Mouse (Mus musculus): ENCODE data around the gene Tpra1. TPM values are rescaled to one million over a fixed set of nuclear protein-coding genes. Genes with fewer than 3 reads are reported as not detected.

Tpra1 gene
- polyA plus RNA-seq, 1 experiment from 2014 or later = 75.1 TPM

DNA sequence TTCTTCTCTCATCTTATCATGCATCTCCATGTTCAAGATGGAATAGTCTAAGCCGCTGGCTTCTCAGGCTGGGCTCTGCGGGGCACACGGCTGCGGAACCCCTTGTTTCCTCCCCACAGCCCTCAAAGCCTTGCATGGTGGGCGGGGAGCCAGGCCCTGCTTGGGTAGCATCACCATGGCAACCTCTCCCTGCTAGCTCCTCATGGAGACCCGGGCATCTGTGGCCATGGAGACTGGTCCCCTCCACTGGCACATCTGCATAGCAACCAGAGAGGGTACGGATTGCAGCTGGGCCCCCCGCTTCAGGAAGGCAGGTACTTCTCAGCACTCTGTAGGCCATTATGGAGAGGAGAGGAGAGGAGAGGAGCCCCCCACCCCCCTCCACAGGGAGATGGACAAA is 40.5 kb downstream of the Tpra1 start:
- no peak for ATAC-seq (replicated peaks; ENCODE audit: low FRiP score)
- no peak overlapping the region for H3K9ac ChIP-seq
- H3K36me3 ChIP-seq = no peaks in the 10 kb centered on the region
- H3K4me2 ChIP-seq = no peak overlapping the region
- WGBS = 50% methylated on average over 8 of the region's 8 CpGs
- H3K27me3 ChIP-seq = no peaks in the 10 kb centered on the region
- no peaks in the 10 kb centered on the region for H3K9me3 ChIP-seq (replicated peaks)
- H3K4me3 ChIP-seq (replicated peaks) = no peak overlapping the region
- H3K27ac ChIP-seq = no peak overlapping the region
- H3K4me1 ChIP-seq = no peaks in the 10 kb centered on the region

DNA sequence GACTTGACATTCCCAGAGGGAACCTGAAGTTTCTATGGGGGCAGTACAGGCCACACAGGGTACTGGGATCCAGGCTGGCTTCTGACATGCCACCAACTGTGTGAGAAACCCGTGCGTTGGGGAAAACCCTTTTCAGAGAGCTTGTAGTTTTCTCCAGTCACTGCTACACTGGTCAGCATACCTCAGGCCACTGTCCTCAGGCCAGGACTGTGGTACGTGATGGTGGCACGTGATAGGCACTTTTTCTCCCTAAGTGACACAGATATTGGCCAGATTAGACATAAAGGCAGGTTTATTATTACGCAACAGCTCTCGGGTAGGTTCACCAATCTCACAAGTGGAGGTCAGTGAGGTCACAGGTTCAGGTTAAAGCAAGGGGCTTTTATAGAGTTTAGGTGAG is 41.6 kb downstream of the Tpra1 start:
- no peak overlapping the region for H3K4me2 ChIP-seq
- 80% methylated on average over 6 of the region's 6 CpGs for WGBS
- no peak for ATAC-seq (replicated peaks; ENCODE audit: low FRiP score)
- H3K9me3 ChIP-seq (replicated peaks) = no peaks in the 10 kb centered on the region
- H3K27me3 ChIP-seq = no peaks in the 10 kb centered on the region
- H3K9ac ChIP-seq = no peak overlapping the region
- no peaks in the 10 kb centered on the region for H3K4me1 ChIP-seq
- no peak overlapping the region for H3K4me3 ChIP-seq (replicated peaks)
- H3K36me3 ChIP-seq = no peaks in the 10 kb centered on the region
- no peak overlapping the region for H3K27ac ChIP-seq

DNA sequence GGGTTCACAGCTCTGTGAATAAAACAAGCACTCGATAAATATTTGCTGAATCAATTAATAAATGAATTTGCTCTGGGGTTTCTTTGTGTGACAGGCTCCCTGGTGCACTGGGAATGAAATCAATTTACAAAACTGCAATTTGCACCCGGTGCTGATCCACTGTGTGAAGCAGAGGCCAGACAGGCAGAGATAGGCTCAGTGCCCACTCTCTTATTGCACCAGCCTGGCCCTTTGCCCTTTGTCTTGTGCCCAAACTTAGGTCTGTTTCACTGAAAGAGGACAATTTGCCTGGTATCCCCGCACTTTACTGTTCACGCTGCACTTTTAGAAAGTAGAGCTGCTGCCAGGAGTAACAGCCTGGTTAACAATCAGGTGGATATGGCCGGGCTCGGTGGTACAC is 44.4 kb downstream of the Tpra1 start:
- WGBS = 92% methylated on average over 6 of the region's 6 CpGs
- no peak overlapping the region for H3K4me2 ChIP-seq
- no peak for ATAC-seq (replicated peaks; ENCODE audit: low FRiP score)
- H3K36me3 ChIP-seq = no peaks in the 10 kb centered on the region
- H3K27me3 ChIP-seq = no peaks in the 10 kb centered on the region
- no peaks in the 10 kb centered on the region for H3K9me3 ChIP-seq (replicated peaks)
- no peak overlapping the region for H3K27ac ChIP-seq
- H3K9ac ChIP-seq = no peak overlapping the region
- no peak overlapping the region for H3K4me3 ChIP-seq (replicated peaks)
- no peaks in the 10 kb centered on the region for H3K4me1 ChIP-seq

DNA sequence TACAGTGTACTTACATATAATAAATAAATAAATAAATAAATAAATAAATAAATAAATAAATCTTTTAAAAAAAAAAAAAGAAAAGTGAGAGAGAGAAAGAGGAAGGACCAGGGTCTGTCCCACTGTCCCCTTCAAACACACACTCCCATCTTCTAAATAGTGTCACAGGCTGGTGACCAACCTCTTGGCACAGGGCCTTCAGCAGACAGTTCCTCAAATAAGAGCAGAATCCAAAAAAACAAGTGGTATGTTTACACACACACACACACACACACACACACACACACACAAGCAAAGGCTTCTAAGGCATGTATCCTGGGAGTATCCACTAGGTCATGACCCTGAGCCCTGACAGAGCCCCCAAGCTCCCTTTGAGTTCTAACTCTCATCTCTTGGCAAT is 45.7 kb downstream of the Tpra1 start:
- Histone ChIP-seq H3K27ac (no peak overlapping the region), H3K4me3 (replicated peaks) (no peak overlapping the region), H3K27me3 (no peaks in the 10 kb centered on the region), H3K4me2 (no peak overlapping the region), H3K36me3 (no peaks in the 10 kb centered on the region), H3K4me1 (no peaks in the 10 kb centered on the region), H3K9ac (no peak overlapping the region), H3K9me3 (replicated peaks) (no peaks in the 10 kb centered on the region)
- ATAC-seq (replicated peaks; ENCODE audit: low FRiP score) = no peak

DNA sequence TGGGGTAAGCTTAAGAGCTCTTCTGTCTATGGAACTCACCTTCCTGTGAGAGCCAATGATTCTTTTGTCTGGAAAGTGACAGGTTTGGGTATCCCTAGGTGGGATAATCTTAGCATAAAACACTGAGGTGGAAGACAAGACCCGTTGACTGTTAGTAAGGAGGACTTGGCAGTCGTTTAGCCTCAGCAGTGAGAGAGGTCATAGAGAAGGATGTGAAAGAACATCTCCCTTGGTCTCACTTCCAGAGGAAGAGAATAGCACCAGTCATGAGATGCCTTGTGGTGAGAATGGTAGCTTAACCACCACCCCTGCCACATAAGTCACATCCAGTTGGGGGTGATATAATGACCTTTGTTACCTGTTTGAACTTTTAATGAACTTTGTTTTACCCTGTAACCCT is 54.7 kb downstream of the Tpra1 start:
- Histone ChIP-seq H3K27me3 (no peaks in the 10 kb centered on the region), H3K9me3 (replicated peaks) (no peaks in the 10 kb centered on the region), H3K27ac (no peak overlapping the region), H3K4me3 (replicated peaks) (no peak overlapping the region), H3K4me2 (no peak overlapping the region), H3K4me1 (no peaks in the 10 kb centered on the region), H3K9ac (no peak overlapping the region), H3K36me3 (no peaks in the 10 kb centered on the region)
- ATAC-seq (replicated peaks; ENCODE audit: low FRiP score) = no peak
- WGBS = 87% methylated on average over 2 of the region's 2 CpGs

DNA sequence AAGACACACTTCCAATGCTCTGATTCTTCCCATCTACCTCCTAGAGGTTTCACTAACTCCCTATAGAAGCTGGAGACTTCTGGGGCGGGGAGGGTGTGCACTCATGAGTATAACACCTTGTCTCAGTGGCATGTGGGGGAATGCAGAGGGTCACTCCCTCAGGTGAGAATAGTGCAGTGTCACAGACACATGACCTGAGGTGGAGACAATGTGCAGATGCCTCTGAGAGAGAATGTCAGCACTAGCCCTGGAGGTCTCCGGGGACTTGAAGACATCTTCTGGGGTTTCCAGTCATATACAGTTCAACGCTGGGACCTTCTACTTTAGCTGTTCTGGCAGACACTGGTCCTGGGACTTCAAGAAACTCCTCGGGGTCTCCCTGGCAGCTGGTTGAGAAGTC is 55.3 kb downstream of the Tpra1 start:
- no peak for ATAC-seq (replicated peaks; ENCODE audit: low FRiP score)
- Histone ChIP-seq H3K9me3 (replicated peaks) (no peaks in the 10 kb centered on the region), H3K27ac (no peak overlapping the region), H3K4me1 (no peaks in the 10 kb centered on the region), H3K36me3 (no peaks in the 10 kb centered on the region), H3K4me3 (replicated peaks) (no peak overlapping the region), H3K4me2 (no peak overlapping the region), H3K9ac (no peak overlapping the region), H3K27me3 (no peaks in the 10 kb centered on the region)
- 92% methylated on average over 4 of the region's 4 CpGs for WGBS

DNA sequence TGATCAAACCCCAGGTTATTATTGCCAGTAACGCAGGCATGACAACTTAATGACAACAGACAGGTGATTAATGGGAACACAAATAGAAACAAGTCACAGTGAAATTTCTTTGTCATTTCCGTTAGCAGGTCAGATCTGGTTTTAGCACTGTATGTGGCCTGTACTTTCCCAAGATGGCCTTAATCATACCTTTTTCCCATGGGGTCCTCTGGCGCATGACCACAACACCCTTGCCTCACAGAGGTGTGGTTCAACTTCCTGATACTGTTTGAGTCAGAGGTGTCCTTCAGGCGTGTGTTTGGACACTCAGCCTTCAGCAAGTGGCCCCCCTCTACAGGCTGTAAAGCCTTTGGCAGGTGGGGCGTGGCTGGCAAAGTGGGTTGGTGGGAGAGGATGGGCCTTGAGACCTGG is 55.8 kb downstream of the Tpra1 start:
- Histone ChIP-seq H3K4me1 (no peaks in the 10 kb centered on the region), H3K9ac (no peak overlapping the region), H3K36me3 (no peaks in the 10 kb centered on the region), H3K27ac (no peak overlapping the region), H3K27me3 (no peaks in the 10 kb centered on the region), H3K9me3 (replicated peaks) (no peaks in the 10 kb centered on the region), H3K4me2 (no peak overlapping the region), H3K4me3 (replicated peaks) (no peak overlapping the region)
- 70% methylated on average over 5 of the region's 5 CpGs for WGBS
- no peak for ATAC-seq (replicated peaks; ENCODE audit: low FRiP score)

DNA sequence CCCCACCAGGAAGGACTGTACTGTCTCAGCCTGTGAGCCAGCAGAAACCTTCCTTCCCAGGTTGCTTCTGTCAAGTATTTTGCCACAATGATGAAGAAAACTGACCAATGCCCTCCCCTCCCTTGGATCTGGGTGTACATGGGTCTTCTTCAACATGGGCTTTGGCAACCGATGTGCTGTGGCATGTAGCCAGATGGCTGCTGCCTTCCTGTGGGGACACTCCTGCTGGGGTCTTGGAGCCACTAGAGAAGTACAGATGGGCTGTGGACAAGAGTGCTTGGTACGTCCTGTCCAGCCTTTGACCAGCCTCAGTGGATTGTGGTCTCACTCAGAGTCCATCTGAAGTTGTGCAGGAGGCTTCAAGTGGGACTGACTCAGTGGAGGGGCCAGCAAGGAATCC is 56.3 kb downstream of the Tpra1 start:
- H3K9ac ChIP-seq = no peak overlapping the region
- no peaks in the 10 kb centered on the region for H3K36me3 ChIP-seq
- no peaks in the 10 kb centered on the region for H3K4me1 ChIP-seq
- no peak overlapping the region for H3K4me2 ChIP-seq
- ATAC-seq (replicated peaks; ENCODE audit: low FRiP score) = no peak
- H3K27ac ChIP-seq = no peak overlapping the region
- H3K9me3 ChIP-seq (replicated peaks) = no peaks in the 10 kb centered on the region
- 97% methylated on average over 2 of the region's 2 CpGs for WGBS
- H3K27me3 ChIP-seq = no peaks in the 10 kb centered on the region
- H3K4me3 ChIP-seq (replicated peaks) = no peak overlapping the region

DNA sequence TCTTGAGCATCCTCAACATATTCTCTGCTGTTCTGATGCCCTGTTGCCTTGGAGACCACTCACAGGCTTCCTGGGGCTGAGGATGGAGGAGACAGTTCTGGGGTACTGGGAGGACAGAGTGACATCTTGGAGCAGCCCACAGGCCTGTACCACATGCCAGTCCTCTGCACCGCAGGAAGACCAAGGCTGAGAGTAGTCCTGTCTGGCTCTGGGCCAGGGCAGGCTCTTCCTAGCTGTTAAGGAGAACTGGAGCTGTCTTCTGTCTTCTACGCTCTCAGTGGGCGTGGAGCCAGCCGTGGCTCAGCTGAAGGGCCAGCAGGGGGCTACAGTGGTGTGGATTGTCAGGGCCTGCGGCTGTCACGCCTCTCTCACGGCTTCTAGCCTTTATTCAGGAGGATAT is 57.8 kb downstream of the Tpra1 start:
- ATAC-seq (replicated peaks; ENCODE audit: low FRiP score) = peak; percentile 58; the same call in 1 of the 2 replicates
- Histone ChIP-seq H3K9ac (no peak overlapping the region), H3K36me3 (no peaks in the 10 kb centered on the region), H3K27ac (no peak overlapping the region), H3K4me2 (no peak overlapping the region), H3K4me3 (replicated peaks) (no peak overlapping the region), H3K4me1 (no peaks in the 10 kb centered on the region), H3K9me3 (replicated peaks) (no peaks in the 10 kb centered on the region), H3K27me3 (no peaks in the 10 kb centered on the region)
- WGBS = 20% methylated on average over 7 of the region's 7 CpGs

DNA sequence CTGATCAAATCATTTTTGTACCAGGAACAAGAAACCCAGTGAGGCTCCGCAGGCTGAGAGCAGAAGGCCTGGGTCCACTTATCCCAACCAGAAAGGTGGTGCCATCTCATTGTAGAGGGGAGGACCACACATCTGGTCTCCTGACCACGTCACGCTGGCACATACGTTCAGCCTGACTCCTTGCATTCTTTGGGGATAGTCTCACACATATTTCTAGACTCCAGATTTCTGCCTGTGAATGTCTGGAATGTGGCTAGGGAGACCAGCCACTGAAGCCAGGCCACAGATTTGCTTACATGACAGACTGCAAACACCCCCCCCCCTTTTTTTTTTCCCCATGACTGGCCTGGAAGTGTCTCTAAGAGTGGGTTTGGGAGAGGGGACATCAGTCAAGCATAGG is 58.9 kb downstream of the Tpra1 start:
- H3K36me3 ChIP-seq = no peaks in the 10 kb centered on the region
- peaks cover 5% of the 10 kb centered on the region; the same call in 1 of the 2 replicates for H3K4me1 ChIP-seq
- ATAC-seq (replicated peaks; ENCODE audit: low FRiP score) = no peak
- H3K27ac ChIP-seq = no peak overlapping the region
- no peaks in the 10 kb centered on the region for H3K9me3 ChIP-seq (replicated peaks)
- H3K27me3 ChIP-seq = no peaks in the 10 kb centered on the region
- no peak overlapping the region for H3K9ac ChIP-seq
- H3K4me2 ChIP-seq = no peak overlapping the region
- no peak overlapping the region for H3K4me3 ChIP-seq (replicated peaks)
- 68% methylated on average over 4 of the region's 4 CpGs for WGBS

Other genes with a start within 250 kb of the Tpra1 start
- gene Mgll, start 177.8 kb upstream of the Tpra1 start, polyA plus RNA-seq (2015; fragmentation: Nextera tagmentation; extraction: Ambion mirVana) = 38.6 and 39.0 TPM in 2 replicates
- 32.4 and 35.4 TPM in 2 replicates for gene Abtb1, start 60.3 kb upstream of the Tpra1 start, polyA plus RNA-seq (2015; fragmentation: Nextera tagmentation; extraction: Ambion mirVana)
- gene Podxl2, start 27.2 kb upstream of the Tpra1 start, polyA plus RNA-seq (2015; fragmentation: Nextera tagmentation; extraction: Ambion mirVana) = 43.2 and 55.0 TPM in 2 replicates
- 145 and 158 TPM in 2 replicates for gene Mcm2, start 3.5 kb upstream of the Tpra1 start, polyA plus RNA-seq (2015; fragmentation: Nextera tagmentation; extraction: Ambion mirVana)

Measured in kidney, embryonic 15.5 days (tissue).